Mouse (Mus musculus) urinary bladder, postnatal 36 days (tissue): ENCODE data around the gene Trpm1.

Experiments
- DNase-seq, 2 experiments: peaks; one replicate each; pipeline ENCODE4 v3.0.0; 2022; ENCODE audit warnings: low spot score in 2 of 2, mixed read lengths in 1 of 2

The Trpm1 gene

DNA sequence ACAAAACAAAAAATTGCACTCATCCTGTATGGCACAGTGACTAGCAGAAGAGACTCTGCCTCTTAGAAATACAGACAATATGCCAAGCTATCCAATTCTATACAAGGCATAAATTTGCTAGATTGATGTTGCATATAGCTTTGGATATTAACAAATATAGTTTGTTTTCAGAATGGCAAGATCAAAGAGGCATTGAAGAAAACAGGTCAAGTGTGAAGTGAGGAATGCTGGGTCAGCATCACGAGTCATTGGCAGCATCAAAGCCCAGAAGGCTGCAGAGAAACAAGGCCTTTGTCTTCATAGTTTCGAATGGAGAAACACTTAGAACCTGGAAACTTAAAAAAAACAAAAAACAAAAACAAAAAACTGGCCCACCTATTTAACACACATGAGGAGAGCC lies 78.4 kb downstream of the Trpm1 start:
- DNase-seq = no peak

DNA sequence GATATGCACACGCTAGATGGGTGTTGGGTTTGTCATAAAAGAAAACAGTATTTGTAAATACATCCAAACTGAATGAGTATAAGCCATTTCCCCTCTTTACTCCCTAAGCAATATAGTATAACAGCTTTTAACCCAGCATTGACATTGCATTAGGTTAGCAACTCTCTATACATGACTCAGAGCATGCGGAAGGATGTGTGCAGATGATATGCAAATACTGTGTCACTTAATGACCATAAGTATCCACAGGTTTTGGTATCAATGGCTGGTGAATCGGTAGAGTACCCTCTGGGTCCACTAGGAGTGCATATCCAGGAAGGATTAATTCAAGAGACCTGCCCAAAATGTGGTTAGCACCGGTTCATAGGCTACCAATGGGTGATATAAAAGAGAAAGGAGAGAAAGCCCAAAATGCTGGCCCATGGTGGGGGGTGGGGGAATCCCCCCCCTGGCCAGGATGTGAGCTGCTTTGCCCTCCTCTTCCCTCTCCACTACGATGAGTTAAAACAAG lies 80.7 kb downstream of the Trpm1 start:
- DNase-seq = no peak

GRCm38 (mm10) chr7:64236521-64236920 lies 82.9 kb downstream of the Trpm1 start:
- DNase-seq = no peak

DNA sequence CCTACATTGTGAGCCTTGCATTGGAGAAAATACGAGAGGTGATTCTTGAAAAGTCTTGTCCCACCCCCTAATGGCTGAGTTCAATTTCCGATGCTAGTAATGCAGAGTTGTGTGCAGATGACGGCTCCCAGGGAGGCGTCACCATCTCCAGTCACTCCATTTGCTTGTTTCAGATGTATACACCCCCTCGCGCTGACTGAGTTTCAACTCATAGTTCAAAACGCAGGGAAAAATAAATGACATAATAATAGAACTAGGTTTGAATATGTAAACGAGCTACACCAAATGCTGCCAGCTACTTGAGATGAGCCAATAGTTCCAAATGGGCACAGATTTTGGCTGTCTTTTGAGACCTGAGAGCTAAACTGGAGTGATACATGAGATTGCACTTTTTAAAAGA lies 84.1 kb downstream of the Trpm1 start:
- DNase-seq = no peak

- DNase-seq = no peak
Observed at GRCm38 (mm10) chr7:64238410-64239086, 84.9 kb downstream of the Trpm1 start.

GRCm38 (mm10) chr7:64239138-64239805 lies 85.6 kb downstream of the Trpm1 start:
- DNase-seq = no peak

DNA sequence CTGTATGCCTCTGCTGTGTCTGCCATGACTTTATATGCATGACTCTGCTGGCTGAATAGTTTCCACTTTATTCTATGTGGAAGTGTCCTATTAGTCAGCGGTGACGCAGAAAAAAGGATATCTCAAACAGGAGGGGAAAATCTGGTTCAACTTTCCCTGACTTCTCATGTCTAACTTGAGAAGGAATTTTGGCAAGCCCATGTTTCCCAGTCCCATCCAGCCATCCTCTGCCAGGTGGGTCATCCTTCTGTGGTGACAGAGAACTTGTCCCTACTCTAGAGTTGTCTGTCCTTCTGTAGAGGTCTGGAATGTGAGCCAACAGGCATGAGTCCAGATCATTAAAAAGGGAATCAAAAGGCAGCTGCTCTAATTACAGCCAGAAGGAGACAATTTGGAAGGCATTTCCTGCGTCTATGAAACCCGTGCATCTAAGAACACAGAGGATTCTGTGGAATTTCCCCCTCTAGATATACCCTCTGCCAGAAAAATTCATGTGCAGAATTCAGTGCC lies 86.2 kb downstream of the Trpm1 start:
- DNase-seq = no peak

- DNase-seq = no peak
Observed at GRCm38 (mm10) chr7:64242424-64242823, 88.8 kb downstream of the Trpm1 start.

GRCm38 (mm10) chr7:64244371-64244770 lies 90.7 kb downstream of the Trpm1 start:
- no peak for DNase-seq

DNA sequence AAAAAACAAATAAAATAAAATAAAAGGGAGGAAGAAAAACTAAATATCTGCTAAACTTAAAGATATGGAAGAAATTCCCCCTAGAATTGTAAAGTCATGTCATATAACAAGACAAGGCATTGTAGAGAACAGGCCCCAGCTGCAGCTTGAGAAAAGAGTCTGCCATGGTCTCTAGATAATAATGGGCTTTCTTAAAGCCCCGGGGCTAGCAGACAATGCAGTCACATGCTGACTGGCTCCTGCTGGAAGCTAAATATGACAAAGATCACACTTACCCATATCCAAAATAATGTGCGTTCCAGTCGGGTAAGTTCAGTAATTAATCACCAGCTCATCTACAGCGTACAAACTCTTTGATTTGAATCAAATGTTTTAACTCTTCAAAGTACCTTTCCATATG lies 93.1 kb downstream of the Trpm1 start:
- no peak for DNase-seq

GRCm38 (mm10) chr7:64248352-64248751 lies 94.7 kb downstream of the Trpm1 start:
- no peak for DNase-seq

DNA sequence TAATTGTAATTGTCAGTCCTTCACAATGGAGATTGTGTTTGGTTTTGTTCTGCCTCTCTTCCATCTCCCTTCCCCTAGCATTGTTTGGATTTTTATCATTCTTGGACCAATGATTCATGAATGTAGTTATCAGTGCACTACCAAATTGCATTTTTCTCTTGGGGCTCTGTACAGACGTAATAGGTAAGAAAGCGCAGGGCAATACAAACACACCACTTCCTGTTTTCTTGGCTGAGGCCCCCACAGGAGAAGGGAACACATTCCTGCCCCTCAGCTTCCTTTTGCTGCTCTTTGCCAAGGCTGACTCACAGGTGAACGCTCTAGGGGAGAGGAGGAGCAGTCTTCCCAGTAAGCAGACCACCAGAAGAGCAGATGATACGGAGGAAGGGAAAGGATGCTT lies 96.1 kb downstream of the Trpm1 start:
- peak in 1 of 2 experiments; percentile 5 for DNase-seq

GRCm38 (mm10) chr7:64250417-64250816 lies 96.8 kb downstream of the Trpm1 start:
- no peak for DNase-seq

GRCm38 (mm10) chr7:64253736-64254135 lies 100.1 kb downstream of the Trpm1 start:
- no peak for DNase-seq

GRCm38 (mm10) chr7:64265502-64266279 lies 112.1 kb downstream of the Trpm1 start:
- no peak for DNase-seq

DNA sequence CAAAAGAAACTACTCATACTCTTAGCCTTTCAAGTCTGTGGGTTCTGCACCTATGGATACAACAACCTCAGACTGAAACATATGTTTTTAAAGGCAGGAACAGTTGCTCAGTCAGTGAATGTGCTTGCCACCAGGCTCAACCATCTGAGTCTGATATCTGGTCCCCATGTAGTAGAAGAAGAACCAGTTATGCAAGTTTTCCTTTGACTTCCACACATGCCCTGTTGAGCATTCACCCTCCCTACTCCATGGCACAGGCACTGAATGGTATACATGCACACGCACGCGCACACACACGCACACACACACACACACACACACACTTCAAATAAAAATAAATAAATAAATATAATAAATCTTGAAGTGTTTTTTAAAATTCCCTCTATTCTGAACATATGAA lies 113.0 kb downstream of the Trpm1 start:
- no peak for DNase-seq

DNA sequence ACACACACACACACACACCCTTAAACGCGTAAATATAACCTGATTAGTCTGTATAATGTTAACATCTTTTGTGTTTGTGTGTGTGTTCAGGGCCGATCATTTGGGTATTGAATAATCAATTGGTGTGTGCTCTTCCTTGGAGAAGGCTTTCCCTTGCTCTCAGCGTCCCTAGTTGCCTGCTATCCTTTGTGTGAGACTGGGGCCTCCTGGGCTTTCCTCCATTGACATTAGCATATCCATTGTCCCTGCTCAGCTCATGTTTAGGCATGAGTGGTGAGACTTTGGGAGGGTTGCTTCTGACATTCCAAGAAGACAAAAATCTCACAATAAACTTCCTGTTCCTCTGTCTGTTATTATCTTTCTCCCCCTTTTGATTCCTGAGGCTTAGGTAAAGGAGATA lies 118.3 kb downstream of the Trpm1 start:
- DNase-seq = no peak

GRCm38 (mm10) chr7:64275518-64275917 lies 121.9 kb downstream of the Trpm1 start:
- DNase-seq = no peak

DNA sequence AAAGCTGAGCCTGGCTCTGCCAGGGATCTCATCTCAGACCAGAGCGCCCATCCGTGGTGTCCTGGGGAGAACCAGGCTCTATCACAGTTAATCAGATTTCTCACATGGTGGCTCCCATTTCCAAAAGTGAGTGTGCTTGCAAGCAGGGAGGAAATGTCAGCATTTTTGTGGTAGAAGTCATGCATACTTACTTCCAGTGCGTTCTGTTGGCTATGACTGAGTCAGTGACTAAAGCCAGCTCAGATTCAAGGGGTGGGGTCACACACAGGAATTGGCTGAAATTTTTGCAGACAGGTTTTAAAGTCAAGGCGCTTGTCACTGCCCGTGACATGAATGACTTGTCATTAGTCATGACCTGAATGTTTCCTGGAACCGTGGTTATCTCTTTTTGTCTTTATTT lies 123.3 kb downstream of the Trpm1 start:
- peak; percentile 15 to 24 for DNase-seq

- DNase-seq = no peak
Observed at GRCm38 (mm10) chr7:64278526-64278925, 124.9 kb downstream of the Trpm1 start.

- DNase-seq = no peak
Observed at GRCm38 (mm10) chr7:64279548-64279947, 125.9 kb downstream of the Trpm1 start.

GRCm38 (mm10) chr7:64286566-64286965 lies 132.9 kb downstream of the Trpm1 start:
- DNase-seq = no peak
